Mouse (Mus musculus): Measurements from ENCODE around the gene Gm9844. TPM values are rescaled to one million over a fixed set of nuclear protein-coding genes. Genes with fewer than 3 reads are reported as not detected.

The Gm9844 gene
- polyA plus RNA-seq, 1 experiment from 2014 or later = 25.5 TPM

- no peak for TF ChIP-seq CTCF (IDR thresholded peaks at IDR 0.05; ENCODE audit: low read depth)
- Histone ChIP-seq H3K4me2 (no peak overlapping the region), H3K4me1 (ENCODE audit: insufficient read depth) (peaks cover 2% of the 10 kb centered on the region; the same call in 1 of the 2 replicates), H3K4me3 (ENCODE audit: low read depth, low read length) (no peak overlapping the region), H3K27ac (ENCODE audit: low read depth) (no peak overlapping the region), H3K27me3 (ENCODE audit: insufficient read depth, low read length) (no peaks in the 10 kb centered on the region), H3K9ac (no peak overlapping the region), H3K9me3 (ENCODE audit: low read depth, low read length) (no peaks in the 10 kb centered on the region), H3K36me3 (ENCODE audit: insufficient read depth) (no peaks in the 10 kb centered on the region)
- ATAC-seq (ENCODE audit: insufficient read depth) (no peak), DNase-seq (no peak)
- WGBS = 66% methylated on average over 6 of the region's 6 CpGs
Measured at GRCm38 (mm10) chr7:24901114-24901513, 39.1 kb downstream of the Gm9844 start.

- H3K4me3 ChIP-seq (ENCODE audit: low read depth, low read length) = no peak overlapping the region
- peak overlapping the region; percentile 85; the same call in 1 of the 2 replicates for H3K27ac ChIP-seq (ENCODE audit: low read depth)
- ATAC-seq (ENCODE audit: insufficient read depth) (no peak), DNase-seq (no peak)
- H3K9me3 ChIP-seq (ENCODE audit: low read depth, low read length) = no peaks in the 10 kb centered on the region
- H3K36me3 ChIP-seq (ENCODE audit: insufficient read depth) = no peaks in the 10 kb centered on the region
- TF ChIP-seq CTCF (IDR thresholded peaks at IDR 0.05; ENCODE audit: low read depth) = no peak
- WGBS = 45% methylated on average over 1 of the region's 1 CpGs
- no peaks in the 10 kb centered on the region for H3K27me3 ChIP-seq (ENCODE audit: insufficient read depth, low read length)
- H3K9ac ChIP-seq = no peak overlapping the region
- H3K4me2 ChIP-seq = peak overlapping the region; percentile 87
- H3K4me1 ChIP-seq (ENCODE audit: insufficient read depth) = peaks cover 9% of the 10 kb centered on the region
Measured at GRCm38 (mm10) chr7:24901842-24902241, 39.8 kb downstream of the Gm9844 start.

GRCm38 (mm10) chr7:24902264-24902629, 40.2 kb downstream of the Gm9844 start:
- Histone ChIP-seq H3K36me3 (ENCODE audit: insufficient read depth) (no peaks in the 10 kb centered on the region), H3K27ac (ENCODE audit: low read depth) (peak overlapping the region; percentile 85), H3K4me1 (ENCODE audit: insufficient read depth) (peaks cover 9% of the 10 kb centered on the region), H3K9me3 (ENCODE audit: low read depth, low read length) (no peaks in the 10 kb centered on the region), H3K4me2 (peak overlapping the region; percentile 87), H3K27me3 (ENCODE audit: insufficient read depth, low read length) (no peaks in the 10 kb centered on the region), H3K4me3 (ENCODE audit: low read depth, low read length) (peak overlapping the region; percentile 60), H3K9ac (peak overlapping the region; percentile 80)
- DNase-seq (no peak), ATAC-seq (ENCODE audit: insufficient read depth) (no peak)
- no peak for TF ChIP-seq CTCF (IDR thresholded peaks at IDR 0.05; ENCODE audit: low read depth)
- WGBS = 44% methylated on average over 2 of the region's 2 CpGs

- DNase-seq = peak; percentile 74
- TF ChIP-seq CTCF (IDR thresholded peaks at IDR 0.05; ENCODE audit: low read depth) = no peak
- peak within 1 kb of the TSS; percentile 87 for H3K4me2 ChIP-seq
- H3K27ac ChIP-seq (ENCODE audit: low read depth) = peak within 1 kb of the TSS; percentile 85
- no peaks in the 10 kb centered on the region for H3K9me3 ChIP-seq (ENCODE audit: low read depth, low read length)
- H3K9ac ChIP-seq = peak within 1 kb of the TSS; percentile 80
- H3K4me3 ChIP-seq (ENCODE audit: low read depth, low read length) = peak within 1 kb of the TSS; percentile 60
- peaks cover 9% of the 10 kb centered on the region for H3K4me1 ChIP-seq (ENCODE audit: insufficient read depth)
- H3K27me3 ChIP-seq (ENCODE audit: insufficient read depth, low read length) = no peaks in the 10 kb centered on the region
- ATAC-seq (ENCODE audit: insufficient read depth) = no peak
- WGBS = 5% methylated on average over 54 of the region's 68 CpGs
- no peaks in the 10 kb centered on the region for H3K36me3 ChIP-seq (ENCODE audit: insufficient read depth)
Measured at GRCm38 (mm10) chr7:24902630-24903443, 40.8 kb downstream of the Gm9844 start, which contains the start of gene Arhgef1. Gene Arhgef1 (plus strand): TSS chr7:24902912.

- WGBS = 18% methylated on average over 10 of the region's 10 CpGs
Measured at GRCm38 (mm10) chr7:24903444-24903825, 41.4 kb downstream of the Gm9844 start.

GRCm38 (mm10) chr7:24904070-24904483, 42.1 kb downstream of the Gm9844 start:
- H3K27me3 ChIP-seq (ENCODE audit: insufficient read depth, low read length) = no peaks in the 10 kb centered on the region
- H3K9ac ChIP-seq = peak overlapping the region; percentile 80
- TF ChIP-seq CTCF (IDR thresholded peaks at IDR 0.05; ENCODE audit: low read depth) = peak; percentile 81
- peak overlapping the region; percentile 87 for H3K4me2 ChIP-seq
- peak; percentile 97 for ATAC-seq (ENCODE audit: insufficient read depth)
- under 1% methylated on average over 30 of the region's 30 CpGs for WGBS
- H3K9me3 ChIP-seq (ENCODE audit: low read depth, low read length) = no peaks in the 10 kb centered on the region
- peaks cover 9% of the 10 kb centered on the region for H3K4me1 ChIP-seq (ENCODE audit: insufficient read depth)
- H3K36me3 ChIP-seq (ENCODE audit: insufficient read depth) = peaks cover 10% of the 10 kb centered on the region
- peak overlapping the region; percentile 81 for H3K27ac ChIP-seq (ENCODE audit: low read depth)
- H3K4me3 ChIP-seq (ENCODE audit: low read depth, low read length) = peak overlapping the region; percentile 60
- peak; percentile 99 for DNase-seq

More at GRCm38 (mm10) chr7:24903444-24903825, 41.4 kb downstream of the Gm9844 start:
- Histone ChIP-seq H3K4me1 (ENCODE audit: insufficient read depth) (peaks cover 9% of the 10 kb centered on the region), H3K27ac (ENCODE audit: low read depth) (peak overlapping the region; percentile 85), H3K9me3 (ENCODE audit: low read depth, low read length) (no peaks in the 10 kb centered on the region), H3K4me2 (peak overlapping the region; percentile 87), H3K9ac (peak overlapping the region; percentile 80), H3K27me3 (ENCODE audit: insufficient read depth, low read length) (no peaks in the 10 kb centered on the region), H3K4me3 (ENCODE audit: low read depth, low read length) (peak overlapping the region; percentile 60), H3K36me3 (ENCODE audit: insufficient read depth) (peaks cover 4% of the 10 kb centered on the region)
- no peak for TF ChIP-seq CTCF (IDR thresholded peaks at IDR 0.05; ENCODE audit: low read depth)
- ATAC-seq (ENCODE audit: insufficient read depth) (no peak), DNase-seq (peak; percentile 22)

- Histone ChIP-seq H3K36me3 (ENCODE audit: insufficient read depth) (peaks cover 18% of the 10 kb centered on the region), H3K4me2 (peak overlapping the region; percentile 87), H3K4me1 (ENCODE audit: insufficient read depth) (peaks cover 9% of the 10 kb centered on the region), H3K27ac (ENCODE audit: low read depth) (peak overlapping the region; percentile 81; the same call in 1 of the 2 replicates), H3K9ac (peak overlapping the region; percentile 74), H3K27me3 (ENCODE audit: insufficient read depth, low read length) (no peaks in the 10 kb centered on the region), H3K9me3 (ENCODE audit: low read depth, low read length) (no peaks in the 10 kb centered on the region), H3K4me3 (ENCODE audit: low read depth, low read length) (peak overlapping the region; percentile 60)
- peak; percentile 84 for TF ChIP-seq CTCF (IDR thresholded peaks at IDR 0.05; ENCODE audit: low read depth)
- WGBS = 8% methylated on average over 3 of the region's 3 CpGs
- ATAC-seq (ENCODE audit: insufficient read depth) (no peak), DNase-seq (peak; percentile 84)
Measured at GRCm38 (mm10) chr7:24904936-24905335, 42.9 kb downstream of the Gm9844 start.
